Mouse (Mus musculus): ENCODE data around the gene Esrrg.

Gene Esrrg

GRCm38 (mm10) chr1:187785226-187785625 is 176.6 kb downstream of the Esrrg start:
- DNase-seq = no peak

GRCm38 (mm10) chr1:187787055-187788016 is 178.7 kb downstream of the Esrrg start:
- DNase-seq = no peak

GRCm38 (mm10) chr1:187794240-187794930 is 185.8 kb downstream of the Esrrg start:
- DNase-seq = no peak

GRCm38 (mm10) chr1:187795551-187795950 is 187.0 kb downstream of the Esrrg start:
- DNase-seq = peak; percentile 61

- no peak for DNase-seq
These were observed 190.7 kb downstream of the Esrrg start for GRCm38 (mm10) chr1:187799300-187799699.

- no peak for DNase-seq
These were observed 192.2 kb downstream of the Esrrg start for GRCm38 (mm10) chr1:187800761-187801160.

GRCm38 (mm10) chr1:187803566-187803965 is 195.0 kb downstream of the Esrrg start:
- peak; percentile 40 for DNase-seq

GRCm38 (mm10) chr1:187803997-187804396 is 195.4 kb downstream of the Esrrg start:
- DNase-seq = no peak

- no peak for DNase-seq
These were observed 196.4 kb downstream of the Esrrg start for GRCm38 (mm10) chr1:187805001-187805400.

GRCm38 (mm10) chr1:187807477-187808390 is 199.1 kb downstream of the Esrrg start:
- no peak for DNase-seq

GRCm38 (mm10) chr1:187808391-187808922 is 199.9 kb downstream of the Esrrg start:
- DNase-seq = peak; percentile 21

GRCm38 (mm10) chr1:187809546-187809945 is 201.0 kb downstream of the Esrrg start:
- peak; percentile 31 for DNase-seq

GRCm38 (mm10) chr1:187819406-187819805 is 210.8 kb downstream of the Esrrg start:
- no peak for DNase-seq

- DNase-seq = peak; percentile 57
These were observed 212.8 kb downstream of the Esrrg start for GRCm38 (mm10) chr1:187821368-187821811.

- peak; percentile 83 for DNase-seq
These were observed 214.8 kb downstream of the Esrrg start for GRCm38 (mm10) chr1:187823351-187823750.

GRCm38 (mm10) chr1:187825421-187826097 is 217.0 kb downstream of the Esrrg start:
- no peak for DNase-seq

- no peak for DNase-seq
These were observed 217.5 kb downstream of the Esrrg start for GRCm38 (mm10) chr1:187826140-187826539.

- DNase-seq = no peak
These were observed 218.3 kb downstream of the Esrrg start for GRCm38 (mm10) chr1:187826869-187827268.

GRCm38 (mm10) chr1:187830937-187831336 is 222.3 kb downstream of the Esrrg start:
- DNase-seq = no peak

GRCm38 (mm10) chr1:187832851-187833250 is 224.3 kb downstream of the Esrrg start:
- DNase-seq = peak; percentile 80

- DNase-seq = no peak
These were observed 226.0 kb downstream of the Esrrg start for GRCm38 (mm10) chr1:187834576-187834975.

GRCm38 (mm10) chr1:187836384-187836783 is 227.8 kb downstream of the Esrrg start:
- DNase-seq = no peak
